Mouse (Mus musculus) ES-E14 (cell line): Measurements from ENCODE around the gene Nup133. TPM values are rescaled to one million over a fixed set of nuclear protein-coding genes. Genes with fewer than 3 reads are reported as not detected.

ENCODE experiments used
- DNase-seq: peaks from one replicate; pipeline ENCODE4 v3.0.0-alpha.2; 2013; ENCODE audit warnings: low read depth, low spot score
- H3K27ac ChIP-seq: 2 replicates; pipeline ENCODE4 v1.5.1; 2012; ENCODE audit warnings: low read depth, mild to moderate bottlenecking, low read length, moderate library complexity, mixed read lengths; ENCODE audit not compliant: poor library complexity, insufficient read depth, severe bottlenecking
- H3K36me3 ChIP-seq: 2 replicates; pipeline ENCODE4 v1.6.1; 2012; ENCODE audit warnings: mild to moderate bottlenecking, low read length, moderate library complexity, mixed read lengths; ENCODE audit not compliant: control insufficient read depth, poor library complexity, insufficient read depth, severe bottlenecking
- H3K4me1 ChIP-seq, 2 experiments: fragments of 150-350 bp in 1 of 2; sonication (generic) in 1 of 2; 2 replicates each; pipeline ENCODE4 v1.6.1; 2012; ENCODE audit warnings: low read length in 2 of 2, mild to moderate bottlenecking in 1 of 2, mixed read lengths in 1 of 2; ENCODE audit not compliant: control insufficient read depth in 2 of 2, insufficient read depth in 2 of 2, poor library complexity in 1 of 2
- H3K4me3 ChIP-seq, 2 experiments: fragments of 150-350 bp in 1 of 2; sonication (generic) in 1 of 2; 2 replicates each; pipeline ENCODE4 v1.5.1; 2012; ENCODE audit warnings: low read length in 2 of 2, low read depth in 1 of 2, mild to moderate bottlenecking in 1 of 2, mixed read lengths in 1 of 2; ENCODE audit not compliant: insufficient read depth in 1 of 2, poor library complexity in 1 of 2, severe bottlenecking in 1 of 2
- H3K9ac ChIP-seq: 2 replicates; pipeline ENCODE4 v1.6.1; 2012; ENCODE audit warnings: low read depth, mild to moderate bottlenecking, low read length, mixed read lengths; ENCODE audit not compliant: poor library complexity, insufficient read depth, severe bottlenecking
- H3K9me3 ChIP-seq: fragments of 150-350 bp; sonication (generic); 2 replicates; pipeline ENCODE4 v1.6.1; 2012; ENCODE audit warnings: low read depth, mild to moderate bottlenecking, low read length; ENCODE audit not compliant: control insufficient read depth, insufficient read depth
- CHD2 ChIP-seq: IDR thresholded peaks from 2 replicates; pipeline ENCODE4 v1.6.1; 2014; ENCODE audit warnings: mild to moderate bottlenecking, low read depth, low read length, inconsistent platforms
- HCFC1 ChIP-seq: IDR thresholded peaks from 2 replicates; pipeline ENCODE4 v1.6.1; 2012; ENCODE audit warnings: low read length, inconsistent platforms, borderline replicate concordance; ENCODE audit not compliant: insufficient read depth
- MAFK ChIP-seq: IDR thresholded peaks from 2 replicates; pipeline ENCODE4 v1.6.1; 2014; ENCODE audit warnings: mild to moderate bottlenecking, low read depth, low read length, inconsistent platforms; ENCODE audit not compliant: insufficient read depth
- ZC3H11A ChIP-seq: IDR thresholded peaks from 2 replicates; pipeline ENCODE4 v1.6.1; 2012; ENCODE audit warnings: low read depth, mild to moderate bottlenecking, inconsistent platforms, low read length, borderline replicate concordance
- ZNF384 ChIP-seq: IDR thresholded peaks from 2 replicates; pipeline ENCODE4 v1.6.1; 2012; ENCODE audit warnings: low read depth, low read length, inconsistent platforms
- in situ Hi-C, 2 experiments: fragments of 600-800 bp; cut with MboI; formaldehyde crosslinking; loops; one replicate each; pipeline ENCODE4 v1.15.1; 2025; ENCODE audit warnings: low sequenced_read_pairs in 2 of 2, inconsistent platforms in 1 of 2; ENCODE audit not compliant: unreplicated experiment in 2 of 2
- total RNA-seq: library from RNA; depleted of rRNA; stranded (reverse); fragments of 300-350 nt; gene quantifications from 2 replicates; pipeline ENCODE4 v1.2.3, GENCODE M21; 2012

Gene Nup133
- total RNA-seq, 1 experiment: 71.0 TPM

DNA sequence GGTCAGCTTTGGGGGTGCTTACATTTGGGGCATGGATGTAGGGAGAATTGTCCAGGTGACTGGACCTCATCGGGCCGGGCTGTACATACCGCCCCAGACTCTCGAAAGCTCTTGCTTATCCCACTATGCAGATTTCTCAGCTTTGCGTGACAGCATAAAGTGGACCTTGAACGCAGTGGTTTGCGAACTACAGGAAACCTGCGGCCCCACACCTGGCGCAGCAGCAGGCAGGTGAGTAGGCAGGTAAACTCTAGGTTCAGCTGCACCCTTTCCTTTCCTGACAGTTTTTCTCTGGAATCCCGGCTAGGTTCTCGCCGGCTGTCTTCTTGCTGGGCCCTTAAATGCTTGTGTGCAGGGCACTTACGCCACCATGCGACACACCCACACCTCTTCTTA is 52.7 kb downstream of the Nup133 start:
- TF ChIP-seq CHD2 (no peak), ZNF384 (no peak), ZC3H11A (no peak), MAFK (no peak), HCFC1 (no peak)
- Histone ChIP-seq H3K27ac (no peak overlapping the region), H3K4me3 (no peak overlapping the region), H3K4me1 (peaks cover 3 to 12% of the 10 kb centered on the region in 2 experiments; a peak in 3 of 4 replicates), H3K9me3 (no peaks in the 10 kb centered on the region), H3K36me3 (peaks cover 12% of the 10 kb centered on the region), H3K9ac (no peak overlapping the region)
- in situ Hi-C loops: no loop called here
- DNase-seq: no peak

DNA sequence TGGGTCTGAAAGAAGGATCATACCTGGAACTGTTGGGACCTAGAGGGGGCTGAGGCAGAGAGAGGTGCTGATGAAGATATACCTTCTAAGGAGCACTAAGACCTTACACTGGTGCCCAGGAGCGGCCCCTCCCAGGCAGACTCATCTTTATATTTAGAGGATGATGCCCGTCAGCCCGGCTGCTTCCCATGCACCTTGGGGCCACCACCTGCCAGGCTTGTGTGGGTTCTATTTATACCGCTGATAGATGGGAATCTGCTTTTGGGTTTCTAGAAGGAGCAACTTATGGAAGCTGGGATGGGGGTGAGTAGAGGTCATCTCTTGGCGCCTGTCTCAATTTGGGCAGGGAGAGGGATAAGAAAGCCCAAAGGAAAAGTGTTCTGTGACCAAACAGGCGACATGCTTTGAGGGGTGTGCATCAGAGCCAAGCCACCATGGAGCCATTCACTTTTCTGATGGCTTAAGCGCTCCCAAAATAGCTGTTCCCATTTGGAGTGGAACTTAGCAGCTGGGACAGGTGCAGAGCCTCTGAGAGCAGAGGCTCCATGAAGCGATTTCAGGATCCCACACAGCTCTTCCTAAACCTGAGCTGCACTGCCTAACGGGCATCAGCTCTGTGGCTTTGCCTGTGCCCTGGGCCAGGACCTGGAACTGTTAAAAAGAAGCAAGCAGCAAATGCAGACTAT is 53.2 kb downstream of the Nup133 start:
- Histone ChIP-seq H3K9ac (no peak overlapping the region), H3K9me3 (no peaks in the 10 kb centered on the region), H3K4me3 (no peak overlapping the region), H3K4me1 (peaks cover 3 to 12% of the 10 kb centered on the region in 2 experiments; a peak in 3 of 4 replicates), H3K27ac (no peak overlapping the region), H3K36me3 (peaks cover 12% of the 10 kb centered on the region)
- no peak for TF ChIP-seq HCFC1
- in situ Hi-C loops: no loop called here
- no peak for DNase-seq

DNA sequence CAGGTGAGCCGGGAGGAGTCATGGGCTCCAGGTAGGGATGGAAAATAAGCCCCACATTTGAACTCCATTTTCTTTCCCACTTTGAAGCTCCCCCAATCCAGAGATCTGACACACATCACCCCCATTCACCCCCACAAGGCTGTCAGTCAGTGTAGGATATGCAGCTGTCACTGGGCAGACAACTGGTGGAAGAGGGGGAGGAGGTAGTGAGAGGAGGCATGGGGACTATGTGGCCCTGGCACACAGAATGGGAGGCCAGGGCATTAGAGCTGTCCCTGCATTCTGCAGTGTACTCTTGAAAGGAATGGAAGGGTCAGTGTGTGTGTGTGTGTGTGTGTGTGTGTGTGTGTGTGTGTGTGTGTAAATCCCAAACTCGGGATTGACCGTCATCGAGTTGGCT is 53.8 kb downstream of the Nup133 start:
- peaks cover 7% of the 10 kb centered on the region for H3K36me3 ChIP-seq
- H3K9ac ChIP-seq: no peak overlapping the region
- no peak for DNase-seq
- no peaks in the 10 kb centered on the region for H3K9me3 ChIP-seq
- no peak overlapping the region for H3K27ac ChIP-seq
- H3K4me3 ChIP-seq: no peak overlapping the region
- in situ Hi-C loops: no loop called here
- H3K4me1 ChIP-seq: peaks cover 3 to 12% of the 10 kb centered on the region in 2 experiments; a peak in 3 of 4 replicates
- TF ChIP-seq ZNF384 (no peak), CHD2 (no peak), HCFC1 (no peak), ZC3H11A (no peak), MAFK (no peak)

DNA sequence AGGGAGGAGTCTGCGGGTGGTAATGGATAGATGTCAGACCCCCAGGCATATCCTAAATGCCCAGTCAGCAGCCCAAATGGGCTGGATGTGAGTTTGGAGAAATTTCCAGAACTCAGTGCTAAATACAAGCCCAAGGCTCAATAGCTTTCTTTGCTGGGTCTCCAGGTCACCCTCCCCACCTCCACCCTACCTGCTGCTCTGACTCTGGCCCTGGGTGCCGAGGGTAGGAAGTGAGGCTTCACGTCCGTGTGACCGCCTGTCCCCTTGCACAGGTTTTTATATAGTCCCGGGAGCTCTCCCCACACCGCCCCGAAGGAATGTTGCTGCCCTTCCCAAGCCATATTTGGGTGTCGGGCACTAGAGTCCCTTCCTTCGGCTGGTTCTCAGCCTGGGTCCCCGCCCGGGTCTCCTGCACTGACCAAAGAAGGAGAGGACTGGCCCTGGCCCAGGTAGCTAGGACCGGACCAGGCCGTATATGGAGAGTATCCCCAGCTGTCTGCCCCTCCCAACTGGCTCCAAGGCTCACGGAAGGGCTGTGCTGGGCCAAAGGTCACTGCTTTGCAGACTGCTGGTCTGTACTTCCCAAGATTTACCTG is 54.5 kb downstream of the Nup133 start, which contains the start of gene Acta1:
Acta1 (minus strand) TSS at position 250 of the 596 bp plus-strand sequence.
- H3K9me3 ChIP-seq: no peaks in the 10 kb centered on the region
- in situ Hi-C loops: no loop called here
- no peak within 1 kb of the TSS for H3K4me3 ChIP-seq
- H3K36me3 ChIP-seq: peaks cover 3% of the 10 kb centered on the region
- TF ChIP-seq MAFK (no peak), HCFC1 (no peak), ZNF384 (no peak), ZC3H11A (no peak), CHD2 (no peak)
- H3K4me1 ChIP-seq: peaks cover 3 to 12% of the 10 kb centered on the region in 2 experiments; a peak in 3 of 4 replicates
- H3K9ac ChIP-seq: no peak within 1 kb of the TSS
- H3K27ac ChIP-seq: no peak within 1 kb of the TSS
- no peak for DNase-seq

DNA sequence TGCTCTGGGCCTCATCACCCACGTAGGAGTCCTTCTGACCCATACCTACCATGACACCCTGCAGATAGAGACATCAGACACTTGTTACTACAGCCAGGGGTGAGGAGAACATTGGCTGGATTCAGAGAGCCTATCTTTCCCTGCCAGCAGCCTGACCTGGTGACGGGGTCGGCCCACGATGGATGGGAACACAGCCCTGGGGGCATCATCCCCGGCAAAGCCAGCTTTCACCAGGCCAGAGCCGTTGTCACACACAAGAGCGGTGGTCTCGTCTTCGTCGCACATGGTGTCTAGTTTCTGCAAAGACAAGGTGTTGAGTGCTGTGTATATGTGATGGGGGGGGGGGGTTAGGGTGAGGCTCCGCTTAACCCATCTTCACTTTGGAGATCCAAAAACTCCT is 55.7 kb downstream of the Nup133 start:
- Histone ChIP-seq H3K9me3 (no peaks in the 10 kb centered on the region), H3K36me3 (no peaks in the 10 kb centered on the region), H3K4me1 (peaks cover 3 to 12% of the 10 kb centered on the region in 2 experiments; a peak in 3 of 4 replicates), H3K9ac (no peak overlapping the region), H3K4me3 (no peak overlapping the region), H3K27ac (no peak overlapping the region)
- DNase-seq: no peak
- TF ChIP-seq ZC3H11A: no peak
- TF ChIP-seq ZNF384: no peak
- TF ChIP-seq HCFC1: no peak
- TF ChIP-seq CHD2: no peak
- TF ChIP-seq MAFK: no peak
- in situ Hi-C loops: no loop called here
